In the genomic region with DNA sequence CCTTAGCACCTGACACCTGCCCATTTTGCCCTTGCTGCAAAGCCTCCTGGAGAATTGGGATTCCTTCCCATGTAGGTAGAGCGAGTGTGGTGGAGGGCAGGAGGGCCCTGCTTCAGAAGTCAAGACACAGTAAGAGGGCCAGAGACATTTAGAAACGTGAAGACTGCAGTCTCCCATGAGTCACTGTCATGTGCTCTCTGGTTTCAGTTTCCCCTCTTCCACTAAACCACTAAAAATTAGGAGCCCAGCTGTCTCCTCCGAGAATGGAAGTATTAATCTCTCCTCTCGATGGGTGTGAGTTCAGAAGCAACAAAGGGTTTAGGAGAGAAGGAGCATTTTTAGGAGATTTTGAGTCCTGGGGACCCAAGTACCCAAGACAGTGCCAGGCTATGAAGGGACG, we compare ENCODE assay signal across 25 mouse cellular contexts. TPM values are rescaled to one million over a fixed set of nuclear protein-coding genes. Genes with fewer than 3 reads are reported as not detected.
DNase-seq lines count a peak whose midpoint lies in the region; TF ChIP-seq lines count a peak whose summit lies in the region.
"Had no signal": no experiment of that assay in that cellular context is flagged by ENCODE, and none has a peak within 500 bp of the region (broad histone marks: within the 10 kb centered on the region; RNA-seq: fewer than 3 reads in every experiment).

No protein-coding gene starts in this region.

- H3K27me3 ChIP-seq in C2C12 (ENCODE audit: control insufficient read depth, insufficient read depth, insufficient read length) = no peaks in the 10 kb centered on the region
- H3K27me3 ChIP-seq: Patski had no signal

- peak overlapping the region; percentile 88 for H3K27ac ChIP-seq in bone marrow macrophage, adult 2 months (ENCODE audit: insufficient read depth, low read depth, low read length)
- H3K27ac ChIP-seq: embryonic facial prominence, embryonic 15.5 days; forebrain, embryonic 15.5 days; heart, adult 2 months; hindbrain, embryonic 15.5 days had no signal

- no peaks in the 10 kb centered on the region for H3K79me3 ChIP-seq in C2C12 (ENCODE audit: low read depth)

- no peaks in the 10 kb centered on the region for H3K79me2 ChIP-seq in C2C12 (ENCODE audit: control insufficient read depth, insufficient read depth)

- H3K36me3 ChIP-seq in C2C12 (ENCODE audit: control insufficient read depth, insufficient read depth) = no peaks in the 10 kb centered on the region
- H3K36me3 ChIP-seq: embryonic facial prominence, embryonic 15.5 days; forebrain, embryonic 15.5 days; heart, embryonic 12.5 days; hindbrain, embryonic 15.5 days had no signal

- peak; percentile 79 for DNase-seq in 3T3-L1 (ENCODE audit: low read depth, low spot score)
- no peak for DNase-seq in T-cell, adult 2 months (ENCODE audit: low spot score)
- no peak for DNase-seq in lung, postnatal 10 days
- DNase-seq in right cerebral cortex, adult 2 months (ENCODE audit: low spot score in 2 of 2) = no peak
- DNase-seq: adrenal gland, adult 8-10 months; adrenal gland, postnatal 36 days; cerebellum, adult 11 months; cerebellum, adult 8-10 months; cerebellum, postnatal 14 days; embryo, embryonic 11 days; gastrocnemius, postnatal 14 days; heart, adult 2 months had no signal

- no peak overlapping the region for H3ac ChIP-seq in C2C12 (ENCODE audit: control insufficient read depth, insufficient read length, low read depth)

- no peak overlapping the region for H3K4me3 ChIP-seq in C2C12 (ENCODE audit: insufficient read depth, poor library complexity, severe bottlenecking)
- no peak overlapping the region; the same call in 1 of the 2 replicates for H3K4me3 ChIP-seq in bone marrow macrophage, adult 2 months (ENCODE audit: insufficient read depth, low read length)
- H3K4me3 ChIP-seq: embryonic facial prominence, embryonic 15.5 days; erythroblast, embryonic 14.5 days; forebrain, embryonic 15.5 days; heart, adult 2 months; heart, embryonic 12.5 days; hindbrain, embryonic 15.5 days had no signal

- TF ChIP-seq POLR2A in bone marrow macrophage, adult 2 months (IDR thresholded peaks at IDR 0.05; ENCODE audit: borderline replicate concordance, low read depth, low read length) = no peak

- peaks cover 23% of the 10 kb centered on the region for H3K4me1 ChIP-seq in bone marrow macrophage, adult 2 months (ENCODE audit: control insufficient read depth, insufficient read depth, low read length)

- TF ChIP-seq CTCF in C2C12 (IDR thresholded peaks at IDR 0.05; ENCODE audit: control insufficient read depth, insufficient read depth, insufficient read length) = no peak
- TF ChIP-seq CTCF in bone marrow macrophage, adult 2 months (IDR thresholded peaks at IDR 0.05; ENCODE audit: low read depth, low read length) = no peak

TF ChIP-seq in C2C12, 6 proteins besides CTCF, POLR2A, EP300 and RAD21:
- TF ChIP-seq FOSL1 (IDR thresholded peaks at IDR 0.05; ENCODE audit: insufficient read depth, low read length, poor library complexity, severe bottlenecking) (no peak), MYOD1 (IDR thresholded peaks at IDR 0.05; ENCODE audit: control insufficient read depth, insufficient read length, low read depth) (peak; percentile 74), MAX (IDR thresholded peaks at IDR 0.05) (peak; percentile 78), MYOG (IDR thresholded peaks at IDR 0.05; ENCODE audit: control insufficient read depth, extremely low read depth, insufficient read length) (no peak), CEBPB (IDR thresholded peaks at IDR 0.05; ENCODE audit: low read depth) (no peak), USF1 (IDR thresholded peaks at IDR 0.05; ENCODE audit: low read depth) (peak; percentile 88)

RNA-seq across cellular contexts. Expression of gene Cyp26c1, which starts 4.1 kb away (rescaled TPM):
- polyA plus RNA-seq in C2C12 (2012; fragmentation: generic; extraction: Trizol) = 0.05 TPM
- polyA plus RNA-seq in bone marrow macrophage, adult 2 months (2012; ENCODE audit: insufficient read depth, insufficient read length, missing spikeins) = not detected in 2 replicates
- polyA plus RNA-seq: brain, embryonic 14.5 days; erythroblast, embryonic 14.5 days; forebrain, embryonic 11.5 days; forebrain, embryonic 15.5 days; frontal cortex, adult 2 months; heart, adult 2 months; heart, embryonic 12.5 days; heart, embryonic 16.5 days; hindbrain, embryonic 15.5 days; intestine, embryonic 16.5 days had no signal

RNA-seq across cellular contexts. Expression of gene Cyp26a1, which starts 8.1 kb away (rescaled TPM):
- 0.06 TPM for polyA plus RNA-seq in C2C12 (2012; fragmentation: generic; extraction: Trizol)
- not detected in 2 replicates for polyA plus RNA-seq in bone marrow macrophage, adult 2 months (2012; ENCODE audit: insufficient read depth, insufficient read length, missing spikeins)
- polyA plus RNA-seq: erythroblast, embryonic 14.5 days; forebrain, embryonic 15.5 days had no signal
